Mouse (Mus musculus) layer of hippocampus, adult 6 months (tissue): ENCODE data around the gene Fst. TPM values are rescaled to one million over a fixed set of nuclear protein-coding genes. Genes with fewer than 3 reads are reported as not detected.

ENCODE experiments used
- long read RNA-seq, 2 experiments: library from polyadenylated mRNA; unstranded; transcript quantifications; one replicate each; pipeline ENCODE4 v2.0.0; 2019 to 2020
- polyA plus RNA-seq: library from polyadenylated mRNA; unstranded; fragments of <200 nt; fragmentation: Nextera tagmentation; gene quantifications from 2 replicates; pipeline ENCODE4 v1.2.3, GENCODE M21; 2021

The Fst gene
- 0.77 and 1.7 TPM in 2 replicates for polyA plus RNA-seq
- long read RNA-seq, experiment 1, partial matches to known transcripts, result 1 of 2 reads
- long read RNA-seq, experiment 1, other reads (novel, unspliced or antisense), result 0 of 2 reads
- long read RNA-seq, experiment 2, partial matches to known transcripts, result 0 of 6 reads
- long read RNA-seq, experiment 2, other reads (novel, unspliced or antisense), result 0 of 6 reads

GRCm38 (mm10) chr13:114458886-114459700 lies at the start of gene Fst:
Gene Fst (minus strand): TSS chr13:114458951.

Other genes starting within 250 kb of the Fst start
- gene Ndufs4, start 70.7 kb downstream of the Fst start, polyA plus RNA-seq, result 300 and 324 TPM in 2 replicates